Mouse (Mus musculus) left cerebral cortex, postnatal 36 days (tissue): ENCODE results near the gene Epb41l2. TPM values are rescaled to one million over a fixed set of nuclear protein-coding genes. Genes with fewer than 3 reads are reported as not detected.

Experiments used
- DNase-seq, 2 experiments: peaks; one replicate each; pipeline ENCODE4 v3.0.0; 2021 to 2022; ENCODE audit warnings: low spot score in 2 of 2, mixed read lengths in 1 of 2
- intact Hi-C: fragments of 180-260 bp; cut with DNase I; formaldehyde crosslinking; loops from one replicate; pipeline ENCODE4 v1.15.1; 2025
- total RNA-seq, 2 experiments: library from RNA; stranded (reverse); gene quantifications; 2 replicates each; pipeline ENCODE4 v1.2.3; 2021

The Epb41l2 gene
- total RNA-seq, 2 experiments from 2014 or later, result 118 to 145 TPM

DNA sequence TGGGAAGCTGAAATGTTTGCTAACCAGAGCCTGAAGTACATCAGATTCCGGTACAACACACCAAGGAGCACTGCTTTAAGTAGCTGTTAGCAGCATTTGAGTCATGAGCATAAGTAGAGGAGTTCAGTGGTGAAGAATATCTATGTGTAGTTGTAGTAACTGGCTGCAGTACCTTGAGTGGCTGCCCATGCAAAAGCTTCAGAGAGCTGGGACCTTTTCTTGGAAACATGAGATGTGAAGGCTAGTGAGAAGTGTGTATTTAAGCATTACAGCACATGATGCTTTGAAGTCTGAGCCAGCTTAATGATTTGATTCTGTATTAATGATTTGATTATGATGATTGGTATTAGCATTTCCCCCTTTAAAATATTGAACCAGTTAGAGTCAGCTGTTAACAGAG, 34.1 kb downstream of the Epb41l2 start:
- no peak for DNase-seq
- intact Hi-C loops, result no loop called here

DNA sequence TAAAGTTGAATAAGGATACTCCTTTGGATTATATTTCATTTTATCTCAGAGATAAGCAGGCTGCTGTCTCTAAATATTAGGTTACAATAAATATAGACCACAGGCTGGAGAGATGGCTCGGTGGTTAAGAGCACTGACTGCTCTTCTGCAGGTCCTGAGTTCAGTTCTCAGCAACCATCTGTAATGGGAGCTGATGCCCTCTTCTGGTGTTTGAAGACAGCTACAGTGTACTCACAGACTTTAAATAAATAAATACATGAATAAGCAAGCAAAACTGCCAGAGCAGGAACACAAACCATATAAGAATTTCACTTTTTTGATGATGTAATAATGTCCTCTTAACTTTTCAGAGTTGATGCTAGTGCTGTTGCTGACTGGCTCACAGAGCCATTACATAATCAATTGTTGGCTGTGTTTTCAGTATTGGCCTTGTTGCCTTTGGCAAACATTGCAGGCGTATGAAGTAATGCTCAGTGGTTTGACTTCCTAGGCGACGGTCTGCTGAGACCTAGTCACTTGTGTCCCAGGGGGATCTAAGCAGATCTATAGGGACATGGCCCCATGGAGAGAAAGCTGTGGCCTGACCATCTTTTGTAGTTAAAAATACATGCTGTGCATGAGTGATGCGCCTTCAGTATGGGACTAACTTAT, 35.8 kb downstream of the Epb41l2 start:
- intact Hi-C loops, result no loop called here
- DNase-seq, result no peak

DNA sequence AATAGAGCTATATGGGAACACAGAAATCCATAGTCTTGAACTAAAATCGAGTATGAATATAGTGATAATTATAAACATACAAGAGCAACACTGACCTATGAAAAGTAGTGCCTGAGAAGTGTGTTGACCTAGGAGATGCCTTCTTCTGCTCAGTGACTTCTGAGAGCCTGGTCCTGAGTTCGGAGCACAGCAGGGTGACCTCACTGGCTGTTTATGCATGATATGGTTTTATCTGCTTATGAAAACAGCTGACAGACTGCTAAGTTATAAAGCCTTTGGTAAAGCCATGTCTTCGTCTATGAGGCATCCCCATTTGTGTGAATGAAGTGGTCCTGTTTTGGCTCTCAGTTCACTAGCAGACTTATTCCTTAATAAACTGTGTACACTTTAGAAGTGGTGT, 37.3 kb downstream of the Epb41l2 start:
- intact Hi-C loops, result no loop called here

DNA sequence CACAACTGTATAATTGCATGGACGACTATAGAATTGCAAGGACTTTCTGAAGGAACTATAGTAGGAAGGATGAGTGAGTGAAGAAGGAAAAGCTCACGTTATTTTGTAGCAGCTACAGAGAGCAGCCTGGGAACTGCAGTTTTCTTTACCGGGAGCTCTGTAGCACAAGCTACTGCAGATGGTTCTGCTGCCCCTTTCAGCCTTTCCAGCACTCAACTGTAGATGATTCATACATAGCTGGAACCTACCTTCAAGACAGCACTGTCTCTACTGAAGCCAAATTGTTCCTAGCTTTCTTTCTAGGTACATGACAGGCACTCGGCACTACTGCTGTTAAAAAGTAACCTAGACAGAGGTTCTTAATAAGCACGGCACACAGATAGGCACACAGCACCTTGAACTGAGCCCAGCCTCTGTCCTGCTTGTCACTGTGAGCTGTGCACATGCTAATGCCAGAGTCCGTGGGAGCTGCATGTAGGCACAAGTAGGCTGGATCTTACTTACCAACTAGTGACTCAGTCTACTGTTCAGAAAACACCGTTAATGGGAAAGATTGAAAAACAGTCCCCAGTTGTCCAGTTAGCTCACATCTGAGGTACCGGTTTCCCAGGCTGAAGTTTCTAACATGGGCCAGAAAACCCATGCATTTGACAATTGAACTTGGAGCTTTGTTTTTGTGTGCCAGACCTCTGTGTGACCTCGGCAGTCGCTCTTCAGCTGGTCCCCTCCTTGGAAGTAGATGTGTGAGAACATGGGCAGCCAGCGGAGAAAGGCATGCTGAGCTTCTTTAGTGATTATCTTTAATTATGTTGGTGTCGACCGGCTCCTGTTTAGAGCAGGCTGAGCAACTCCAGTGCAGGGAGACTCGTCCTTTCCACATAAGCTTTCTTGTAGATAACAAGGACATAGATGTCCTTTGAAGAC, 38.4 kb downstream of the Epb41l2 start:
- no peak for DNase-seq
- intact Hi-C loops, result no loop called here

More for the DNA sequence above, 37.3 kb downstream of the Epb41l2 start:
- DNase-seq, result no peak

DNA sequence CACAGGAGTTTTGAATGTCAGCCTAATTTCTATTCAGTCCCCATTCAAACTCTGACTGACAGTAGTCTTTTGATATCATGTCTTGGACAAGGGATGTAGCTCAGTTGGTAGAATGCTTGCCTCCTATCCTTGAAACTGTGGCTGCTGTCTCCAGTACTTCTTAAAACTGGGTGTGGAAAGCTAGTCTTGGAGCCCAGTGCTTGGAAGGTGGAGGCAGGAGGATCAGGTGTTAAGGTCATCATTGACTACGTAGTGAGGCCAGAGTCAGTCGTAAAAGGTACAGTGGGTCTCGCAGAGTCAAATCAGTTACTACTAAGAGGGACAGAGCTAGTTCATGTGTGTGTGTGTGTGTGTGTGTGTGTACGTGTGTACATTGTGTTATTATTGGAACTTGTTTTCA, 39.4 kb downstream of the Epb41l2 start:
- intact Hi-C loops, result no loop called here
- DNase-seq, result no peak

DNA sequence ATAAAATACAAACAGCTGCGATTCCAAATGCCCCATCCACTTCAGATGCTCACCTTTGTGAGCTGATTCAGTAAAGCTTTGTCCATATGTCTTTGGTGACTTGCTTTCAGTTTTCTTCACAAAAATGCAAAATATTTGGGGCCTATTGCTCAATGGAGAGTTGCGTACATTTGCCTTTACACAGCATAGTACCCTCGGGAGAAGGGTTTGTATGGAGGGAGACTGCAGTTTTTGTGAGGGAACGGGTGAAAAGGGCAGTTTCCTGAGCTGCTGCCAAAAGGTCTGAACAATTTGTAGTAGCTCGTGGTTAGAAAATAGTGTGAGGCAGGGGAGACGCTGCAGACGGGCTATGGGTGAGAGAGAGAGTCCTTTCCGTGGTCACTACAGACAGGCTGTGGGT, 40.5 kb downstream of the Epb41l2 start:
- no peak for DNase-seq
- intact Hi-C loops, result no loop called here

GRCm38 (mm10) chr10:25400646-25401045, 41.0 kb downstream of the Epb41l2 start:
- DNase-seq, result no peak
- intact Hi-C loops, result no loop called here

DNA sequence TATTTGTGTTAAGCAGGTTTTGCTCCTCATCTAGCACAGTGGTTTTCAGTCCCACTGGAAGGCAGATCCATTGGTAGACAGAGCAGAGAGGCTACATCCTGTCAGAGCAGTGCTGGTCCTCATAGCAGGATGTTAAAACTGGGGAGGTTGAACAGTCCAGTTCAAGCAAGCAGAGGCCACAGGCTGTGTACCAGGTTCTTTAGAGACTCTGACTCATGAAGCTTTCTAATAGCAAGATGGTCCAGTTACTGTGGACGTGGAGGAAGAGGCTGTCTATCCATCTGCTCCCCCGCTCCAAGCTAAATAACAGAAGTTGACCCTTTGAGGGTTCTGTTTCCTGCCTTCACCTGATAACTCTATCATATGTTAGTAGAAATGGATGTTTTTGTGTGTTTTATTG, 41.8 kb downstream of the Epb41l2 start:
- DNase-seq, result no peak
- intact Hi-C loops, result no loop called here

GRCm38 (mm10) chr10:25402886-25403285, 43.3 kb downstream of the Epb41l2 start:
- intact Hi-C loops, result no loop called here

GRCm38 (mm10) chr10:25403813-25404701, 44.5 kb downstream of the Epb41l2 start:
- intact Hi-C loops, result no loop called here
- no peak for DNase-seq

More at GRCm38 (mm10) chr10:25402886-25403285, 43.3 kb downstream of the Epb41l2 start:
- no peak for DNase-seq

DNA sequence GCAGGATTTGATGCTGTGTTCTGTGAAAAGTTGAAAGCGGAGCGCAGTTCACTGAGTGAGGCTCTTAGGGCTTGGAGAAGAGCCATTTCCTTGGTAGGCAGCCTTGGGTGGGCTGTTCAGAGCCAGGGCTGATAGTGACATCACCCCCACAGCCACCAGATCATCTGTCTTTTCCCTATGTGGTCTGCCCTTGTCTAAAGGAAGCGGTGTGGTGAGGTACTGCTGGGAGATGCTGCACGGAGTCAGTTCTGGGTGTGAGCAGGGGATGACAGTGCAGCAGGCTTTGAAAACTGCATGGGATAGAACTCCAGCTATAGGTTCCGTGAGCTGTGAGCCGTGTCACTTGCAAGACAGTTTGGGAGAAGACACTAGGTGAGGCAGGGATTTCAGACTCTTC, 45.1 kb downstream of the Epb41l2 start:
- DNase-seq, result no peak
- intact Hi-C loops, result no loop called here

DNA sequence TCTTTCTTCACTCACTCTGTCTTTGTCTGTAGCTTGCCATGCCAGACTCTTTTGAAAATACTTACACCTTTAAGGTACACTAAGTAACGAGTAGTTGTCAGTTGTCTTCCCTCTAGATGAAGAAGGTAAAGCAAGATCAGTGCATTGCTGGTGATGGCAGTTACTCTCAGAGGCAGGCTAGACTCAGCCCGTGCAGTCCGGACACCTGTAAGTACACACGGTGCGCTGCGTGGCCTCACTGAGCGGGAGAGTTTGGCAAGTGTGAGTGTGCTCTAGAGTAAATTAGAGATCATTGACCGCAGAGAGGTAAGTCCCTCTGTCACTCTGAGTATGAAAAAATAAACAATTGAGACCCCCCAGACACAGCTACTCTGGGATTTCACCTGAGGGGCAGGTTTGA, 46.0 kb downstream of the Epb41l2 start:
- intact Hi-C loops, result no loop called here
- DNase-seq, result no peak

DNA sequence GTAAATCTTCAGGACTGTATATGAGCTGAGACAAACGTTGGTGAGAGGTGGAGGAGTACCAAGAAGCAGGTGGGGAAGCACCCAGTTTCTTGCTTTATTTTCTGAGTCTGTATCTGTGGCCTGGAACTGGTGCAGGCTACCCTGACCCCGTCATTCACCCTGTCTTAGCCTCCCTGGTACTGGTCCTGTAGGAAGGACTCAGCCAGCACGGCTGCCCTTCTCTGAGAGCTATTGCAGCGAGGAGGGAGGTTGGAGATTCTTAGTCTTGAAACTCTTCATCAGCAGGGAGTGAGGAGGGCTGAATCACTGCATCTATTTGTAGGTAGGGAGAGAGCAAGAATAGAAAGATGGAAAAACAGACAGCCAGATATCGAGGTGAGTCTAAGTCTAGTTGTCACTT, 47.1 kb downstream of the Epb41l2 start:
- DNase-seq, result no peak
- intact Hi-C loops, result no loop called here

GRCm38 (mm10) chr10:25408136-25408650, 48.6 kb downstream of the Epb41l2 start:
- intact Hi-C loops, result no loop called here
- no peak for DNase-seq

DNA sequence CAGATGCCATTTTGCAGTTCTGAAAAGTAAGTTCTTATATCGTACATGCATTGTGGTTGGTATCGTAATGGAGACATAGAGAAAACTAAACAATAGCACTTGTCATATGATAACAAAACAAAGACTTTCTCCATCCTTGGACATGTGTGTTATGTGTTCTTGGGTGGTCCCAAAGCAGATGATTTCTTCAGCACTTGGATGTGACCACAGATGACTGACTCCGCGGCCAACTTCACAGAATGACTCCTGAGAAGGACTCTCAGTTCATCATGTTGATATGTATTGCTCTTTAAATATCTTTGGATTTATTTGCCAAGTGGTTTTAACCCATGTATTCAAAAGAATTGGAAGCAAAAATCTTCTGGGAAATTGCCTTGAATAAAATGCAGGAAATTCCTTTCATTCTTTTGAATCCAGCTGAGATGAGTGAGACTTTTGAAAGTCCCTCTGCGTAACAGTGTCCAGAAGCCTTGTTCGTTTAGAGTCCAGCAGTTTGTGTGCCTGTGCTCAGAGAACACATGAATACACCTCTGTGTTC, 52.3 kb downstream of the Epb41l2 start:
- intact Hi-C loops, result loop anchor here (5.0 kb wide), 1 partner anchor 50 kb away; no protein-coding TSS in a partner anchor

DNA sequence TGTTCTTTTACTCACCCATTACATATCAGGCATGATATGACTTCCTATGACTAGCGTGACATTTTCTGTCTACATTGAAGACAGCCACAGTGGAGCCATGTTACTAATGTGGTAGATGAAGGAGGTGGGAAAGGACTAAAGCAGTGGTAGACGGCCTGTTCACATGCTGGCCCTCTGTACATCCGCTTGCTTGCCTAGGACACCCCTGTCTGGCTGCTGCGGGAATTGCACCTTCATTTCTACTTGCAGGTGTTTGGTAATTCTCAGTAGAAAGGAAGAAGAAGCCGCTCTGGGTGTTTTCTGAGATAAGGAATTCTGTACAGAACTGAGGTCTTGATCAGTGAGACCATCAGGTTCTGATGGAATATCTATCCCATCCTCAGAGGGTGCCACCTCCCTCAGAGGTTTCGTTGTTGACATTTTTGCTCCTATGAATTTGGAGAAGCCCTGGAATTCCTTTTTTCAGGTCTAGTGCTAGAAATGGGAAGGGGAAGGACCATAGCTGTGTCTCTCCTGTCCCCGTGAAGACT, 55.7 kb downstream of the Epb41l2 start:
- intact Hi-C loops, result no loop called here
- DNase-seq, result no peak

More for the DNA sequence above, 52.3 kb downstream of the Epb41l2 start:
- no peak for DNase-seq

GRCm38 (mm10) chr10:25416696-25417095, 57.1 kb downstream of the Epb41l2 start:
- DNase-seq, result no peak

GRCm38 (mm10) chr10:25426058-25426457, 66.5 kb downstream of the Epb41l2 start:
- no peak for DNase-seq
- intact Hi-C loops, result no loop called here

More at GRCm38 (mm10) chr10:25416696-25417095, 57.1 kb downstream of the Epb41l2 start:
- intact Hi-C loops, result no loop called here

DNA sequence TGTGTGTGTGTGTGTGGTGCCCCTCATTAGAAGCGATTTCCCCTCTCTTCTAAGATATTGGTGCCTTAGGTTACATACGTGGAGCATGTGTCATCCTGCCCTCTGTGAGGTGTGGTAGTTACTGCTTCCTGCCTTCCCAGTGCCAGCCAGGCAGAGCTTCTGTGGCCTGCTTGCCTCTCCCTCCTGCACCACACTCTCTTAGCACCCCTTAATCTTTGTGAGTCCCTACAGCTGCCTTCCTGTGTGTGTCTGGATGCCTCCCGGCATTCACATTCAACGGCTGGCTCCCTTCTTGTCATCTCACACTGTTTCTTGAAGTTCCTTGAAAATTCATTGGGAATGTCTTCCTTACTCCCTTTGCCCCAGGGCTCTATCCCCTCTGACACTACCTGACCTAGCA, 67.2 kb downstream of the Epb41l2 start:
- no peak for DNase-seq
- intact Hi-C loops, result no loop called here
